ENCODE assay signal across 9 mouse cellular contexts in the genomic region with DNA sequence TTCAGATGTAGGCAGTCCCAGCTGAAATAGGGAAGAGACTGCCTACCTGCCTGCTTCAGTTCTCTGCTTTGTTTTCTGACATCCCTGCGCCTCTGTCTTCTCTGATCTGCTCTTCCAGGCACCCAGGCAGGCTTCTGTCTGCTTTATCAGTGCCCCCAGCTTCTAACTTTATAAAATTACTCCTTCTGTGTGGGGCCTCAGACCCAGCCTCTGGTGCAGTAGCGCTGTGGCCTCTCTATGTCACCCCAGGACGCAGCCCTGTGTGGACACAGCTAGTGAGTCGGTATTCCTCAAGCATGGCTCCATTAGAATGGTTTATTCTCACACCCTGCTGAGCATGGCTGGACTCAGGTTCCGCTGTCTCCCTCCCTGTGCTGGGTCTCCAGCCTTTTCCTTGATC. TPM values are rescaled to one million over a fixed set of nuclear protein-coding genes. Genes with fewer than 3 reads are reported as not detected.
DNase-seq lines count a peak whose midpoint lies in the region; ATAC-seq and TF ChIP-seq lines count a peak whose summit lies in the region.
"Had no signal": no experiment of that assay in that cellular context is flagged by ENCODE, and none has a peak within 500 bp of the region (broad histone marks: within the 10 kb centered on the region; RNA-seq: fewer than 3 reads in every experiment).

No protein-coding gene starts in this region.

- no peaks in the 10 kb centered on the region for H3K36me3 ChIP-seq in heart, adult 2 months (ENCODE audit: control insufficient read depth, insufficient read depth, low read length)
- H3K36me3 ChIP-seq in lung, embryonic 14.5 days (ENCODE audit: insufficient read depth): no peaks in the 10 kb centered on the region
- H3K36me3 ChIP-seq in intestine, embryonic 14.5 days (ENCODE audit: control insufficient read depth, insufficient read depth, low read length): no peaks in the 10 kb centered on the region

- peak overlapping the region; percentile 23; the same call in 1 of the 2 replicates for H3K27ac ChIP-seq in heart, adult 2 months
- H3K27ac ChIP-seq in lung, embryonic 14.5 days (ENCODE audit: low read depth): peak overlapping the region; percentile 83
- H3K27ac ChIP-seq in intestine, embryonic 14.5 days (ENCODE audit: low read depth): peak overlapping the region; percentile 75

- H3K4me3 ChIP-seq in heart, adult 2 months: no peak overlapping the region
- H3K4me3 ChIP-seq in lung, embryonic 14.5 days (ENCODE audit: low read depth, low read length): no peak overlapping the region
- H3K4me3 ChIP-seq in intestine, embryonic 14.5 days (ENCODE audit: low read depth, low read length): no peak overlapping the region

- H3K9me3 ChIP-seq in lung, embryonic 14.5 days (ENCODE audit: low read depth, low read length): no peaks in the 10 kb centered on the region
- H3K9me3 ChIP-seq in intestine, embryonic 14.5 days (ENCODE audit: control insufficient read depth, low read length): no peaks in the 10 kb centered on the region

- no peak for TF ChIP-seq POLR2A in heart, adult 2 months (IDR thresholded peaks at IDR 0.05; ENCODE audit: insufficient read depth, low read depth, low read length)

- peaks cover 14% of the 10 kb centered on the region for H3K4me1 ChIP-seq in heart, adult 2 months (ENCODE audit: control insufficient read depth, insufficient read depth, low read length)
- peaks cover 11% of the 10 kb centered on the region; the same call in 1 of the 2 replicates for H3K4me1 ChIP-seq in lung, embryonic 14.5 days (ENCODE audit: insufficient read depth)
- H3K4me1 ChIP-seq in intestine, embryonic 14.5 days (replicated peaks; ENCODE audit: control insufficient read depth, insufficient read depth, low read length): peaks cover 18% of the 10 kb centered on the region

- H3K79me2 ChIP-seq in heart, adult 2 months (replicated peaks; ENCODE audit: control insufficient read depth, insufficient read depth, low read length): no peaks in the 10 kb centered on the region

- intact Hi-C loops in heart, adult 2 months (cut with DNase I): no loop called here

- no peak for TF ChIP-seq CTCF in heart, adult 2 months (IDR thresholded peaks at IDR 0.05)
- no peak for TF ChIP-seq CTCF in lung, embryonic 14.5 days (IDR thresholded peaks at IDR 0.05; ENCODE audit: low read depth)

- peak; percentile 39; the same call in 1 of the 2 replicates for ATAC-seq in lung, embryonic 14.5 days (ENCODE audit: insufficient read depth)
- no peak for ATAC-seq in intestine, embryonic 14.5 days (replicated peaks; ENCODE audit: low FRiP score, low TSS enrichment, low read depth)
- ATAC-seq in megakaryocyte-erythroid progenitor cell, adult 5-6 weeks (replicated peaks; ENCODE audit: low FRiP score, low TSS enrichment, poor library complexity, severe bottlenecking): peak; percentile 29; the same call in 1 of the 2 replicates
- ATAC-seq: Patski had no signal

- no peak overlapping the region for H3K9ac ChIP-seq in heart, adult 2 months (ENCODE audit: low read depth, low read length)
- no peak overlapping the region for H3K9ac ChIP-seq in lung, embryonic 14.5 days
- no peak overlapping the region for H3K9ac ChIP-seq in intestine, embryonic 14.5 days (ENCODE audit: low read length)

- 70% methylated on average over 5 of the region's 5 CpGs for WGBS in heart, adult 2 months
- 62% methylated on average over 5 of the region's 5 CpGs for WGBS in lung, embryonic 14.5 days
- WGBS in intestine, embryonic 14.5 days: 70% methylated on average over 5 of the region's 5 CpGs

- no peak overlapping the region for H3K4me2 ChIP-seq in lung, embryonic 14.5 days
- no peak overlapping the region for H3K4me2 ChIP-seq in intestine, embryonic 14.5 days (ENCODE audit: low read length)

- TF ChIP-seq EP300 in heart, adult 2 months (IDR thresholded peaks at IDR 0.05; ENCODE audit: insufficient read depth, low read depth, low read length): no peak

- no peaks in the 10 kb centered on the region for H3K27me3 ChIP-seq in heart, adult 2 months (ENCODE audit: control insufficient read depth, insufficient read depth, low read length)
- H3K27me3 ChIP-seq in lung, embryonic 14.5 days (ENCODE audit: insufficient read depth, low read length): no peaks in the 10 kb centered on the region
- H3K27me3 ChIP-seq in intestine, embryonic 14.5 days (replicated peaks; ENCODE audit: control insufficient read depth, insufficient read depth, low read length): no peaks in the 10 kb centered on the region
- H3K27me3 ChIP-seq: Patski had no signal

- no peak for DNase-seq in heart, adult 2 months
- DNase-seq in heart, adult 9 months (ENCODE audit: low spot score in 2 of 2): no peak
- no peak for DNase-seq in lung, embryonic 14.5 days
- no peak for DNase-seq in lung, postnatal 36 days
- DNase-seq in intestine, embryonic 14.5 days (ENCODE audit: low spot score): no peak
- DNase-seq in right cerebral cortex, postnatal 4 days: no peak
- DNase-seq in layer of hippocampus, adult 8-10 months (ENCODE audit: low spot score in 2 of 2): no peak

RNA-seq across cellular contexts. Expression of gene Arhgef17, which starts 18.1 kb away (rescaled TPM):
- 10 to 100 TPM; 26.2 to 28.4 TPM for total RNA-seq in heart, adult 2 months (2021)
- 23.4 and 28.9 TPM in 2 replicates for polyA plus RNA-seq in heart, adult 2 months (2012; rRNA removed)
- polyA plus RNA-seq in lung, embryonic 14.5 days (2014; fragmentation: Nextera tagmentation; extraction: Ambion mirVana): 18.5 and 22.5 TPM in 2 replicates
- 12.9 and 14.2 TPM in 2 replicates for polyA plus RNA-seq in intestine, embryonic 14.5 days (2014; fragmentation: Nextera tagmentation; extraction: Ambion mirVana)
- not detected in 2 replicates for total RNA-seq in megakaryocyte-erythroid progenitor cell, adult 5-6 weeks (2014; fragmentation: Nextera tagmentation)
- not detected in 2 replicates for total RNA-seq in megakaryocyte-erythroid progenitor cell, adult 5-6 weeks (2017)
- 100 to 1,000 TPM; 149 to 173 (median 162) TPM for total RNA-seq in layer of hippocampus, adult 8-10 months (2022)

RNA-seq across cellular contexts. Expression of gene P2ry6, which starts 24.4 kb away (rescaled TPM):
- total RNA-seq in heart, adult 2 months (2021): 1 to 10 TPM; 3.6 to 4.2 TPM
- polyA plus RNA-seq in heart, adult 2 months (2012; rRNA removed): 9.6 and 11.1 TPM in 2 replicates
- 9.4 and 10.9 TPM in 2 replicates for polyA plus RNA-seq in lung, embryonic 14.5 days (2014; fragmentation: Nextera tagmentation; extraction: Ambion mirVana)
- 11.1 and 11.9 TPM in 2 replicates for polyA plus RNA-seq in intestine, embryonic 14.5 days (2014; fragmentation: Nextera tagmentation; extraction: Ambion mirVana)
- not detected in 2 replicates for total RNA-seq in megakaryocyte-erythroid progenitor cell, adult 5-6 weeks (2014; fragmentation: Nextera tagmentation)
- total RNA-seq in megakaryocyte-erythroid progenitor cell, adult 5-6 weeks (2017): not detected in 2 replicates
- total RNA-seq in layer of hippocampus, adult 8-10 months (2022): 1 to 10 TPM; 3.1 to 8.7 (median 6.5) TPM

Comparison
In these comparisons a context has a peak if more than half of its experiments do, and no peak if none do; other contexts are left out.
1. H3K27ac ChIP-seq: peak in every context shown above with its lines; median percentile 83 in lung, embryonic 14.5 days; 75 in intestine, embryonic 14.5 days; 23 in heart, adult 2 months.
2. RNA of gene Arhgef17, which starts 18.1 kb away (total RNA-seq): 149 to 173 TPM in layer of hippocampus, adult 8-10 months and 26.2 to 28.4 TPM in heart, adult 2 months; not detected in megakaryocyte-erythroid progenitor cell, adult 5-6 weeks; every median in the first group is over 10 times any median in the second.
3. RNA of gene P2ry6, which starts 24.4 kb away (total RNA-seq): 3.1 to 8.7 TPM in layer of hippocampus, adult 8-10 months and 3.6 to 4.2 TPM in heart, adult 2 months; not detected in megakaryocyte-erythroid progenitor cell, adult 5-6 weeks; every median in the first group is over 4 times any median in the second.